Mouse (Mus musculus) layer of hippocampus, adult 2 months (tissue): Measurements from ENCODE around the gene Spc24. TPM values are rescaled to one million over a fixed set of nuclear protein-coding genes. Genes with fewer than 3 reads are reported as not detected.

ENCODE experiments used
- DNase-seq, 2 experiments: peaks; one replicate each; pipeline ENCODE4 v3.0.0; 2022; ENCODE audit warnings: low spot score in 2 of 2
- H3K27ac ChIP-seq: fragments of 200-600 bp; 2 replicates; pipeline ENCODE4 v1.8.1; 2022
- H3K4me3 ChIP-seq: fragments of 200-600 bp; 2 replicates; pipeline ENCODE4 v1.8.1; 2022; ENCODE audit warnings: mild to moderate bottlenecking
- CTCF ChIP-seq: fragments of 200-600 bp; conservative IDR thresholded peaks from 2 replicates; pipeline ENCODE4 v1.8.1; 2022; ENCODE audit warnings: antibody characterized with exemption, mild to moderate bottlenecking, moderate library complexity
- microRNA-seq, 2 experiments: library from miRNA; unstranded; fragments of <30 nt; microRNA quantifications; one replicate each; pipeline ENCODE4 v1.2.0; 2021
- total RNA-seq, 2 experiments: library from RNA; stranded (reverse); gene quantifications; 2 replicates each; pipeline ENCODE4 v1.2.3; 2021

Spc24 gene
- total RNA-seq, 2 experiments from 2014 or later: 2.2 to 2.9 TPM

DNA sequence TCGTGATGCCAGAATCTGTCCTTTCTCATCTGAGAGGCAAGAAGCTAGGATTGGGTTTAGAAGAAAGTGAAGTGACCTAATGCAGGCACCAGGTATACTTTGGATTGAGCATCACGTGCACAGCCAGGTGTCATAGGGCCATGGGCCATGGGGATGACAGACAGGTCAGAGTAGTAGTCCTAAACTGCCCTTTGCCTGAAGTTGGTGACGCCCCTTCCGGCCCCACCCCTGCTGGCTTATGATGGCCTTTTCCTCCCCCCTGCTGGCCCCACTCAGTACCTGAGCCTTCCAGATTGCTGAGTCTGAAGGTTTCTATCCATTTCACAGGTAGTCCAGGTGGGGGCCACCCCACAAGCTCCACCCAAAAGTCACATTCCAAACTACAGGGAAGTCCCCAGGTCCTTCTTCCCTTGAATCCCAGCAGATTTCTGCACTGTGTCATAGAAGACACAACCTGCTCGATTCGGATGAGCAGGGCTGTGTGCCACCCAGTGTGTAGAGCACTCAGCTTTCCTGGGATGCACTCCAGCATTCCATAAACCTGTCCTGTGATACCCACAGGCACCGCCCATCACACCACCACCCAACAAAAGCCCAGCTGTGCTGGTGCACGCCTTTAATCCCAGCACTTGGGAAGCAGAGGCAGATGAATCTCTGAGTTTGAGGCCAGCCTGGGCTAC, 53.4 kb downstream of the Spc24 start:
- H3K4me3 ChIP-seq: no peak overlapping the region
- no peak for DNase-seq
- TF ChIP-seq CTCF: no peak
- H3K27ac ChIP-seq: no peak overlapping the region

DNA sequence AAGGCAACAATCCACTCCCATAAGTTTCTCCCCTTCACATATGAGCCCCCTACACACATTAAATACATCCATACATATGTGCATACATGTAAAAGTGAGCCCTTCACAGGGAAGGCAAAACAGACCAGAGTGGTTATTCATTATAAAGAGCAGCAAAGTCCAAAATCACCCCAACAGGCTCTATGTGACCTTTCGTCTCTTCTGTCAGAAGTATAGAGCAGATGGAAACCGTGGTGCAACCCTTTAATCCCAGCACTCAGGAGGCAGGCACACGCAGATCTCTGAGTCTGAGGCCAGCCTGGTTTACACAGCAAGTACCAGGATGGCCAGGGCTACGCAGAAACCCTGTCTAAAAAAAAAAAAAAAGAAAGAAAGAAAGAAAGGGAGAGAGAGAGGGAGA, 54.0 kb downstream of the Spc24 start:
- H3K4me3 ChIP-seq: no peak overlapping the region
- DNase-seq: no peak
- TF ChIP-seq CTCF: no peak
- H3K27ac ChIP-seq: no peak overlapping the region

Small RNA genes lying within 50 kb of the gene (microRNA-seq; reads per million reads assigned to microRNA genes)
- gene Mir7083: 0.64 to 3.9 reads per million in 2 experiments

Other genes with a start within 250 kb of the Spc24 start
- under 1 TPM; 0.27 to 0.44 TPM for gene AB124611, start 234.1 kb downstream of the Spc24 start, total RNA-seq
- gene Carm1, start 213.4 kb downstream of the Spc24 start, total RNA-seq: 10 to 100 TPM; 75.9 to 85.6 TPM
- gene Timm29, start 167.6 kb downstream of the Spc24 start, total RNA-seq: 10 to 100 TPM; 58.3 to 62.0 TPM
- gene Yipf2, start 167.5 kb downstream of the Spc24 start, total RNA-seq: 10 to 100 TPM; 18.6 to 19.8 TPM
- gene Smarca4, start 144.1 kb downstream of the Spc24 start, total RNA-seq: 100 to 1,000 TPM; 114 to 115 TPM
- 10 to 100 TPM; 12.0 to 16.2 TPM for gene Ldlr, start 36.8 kb downstream of the Spc24 start, total RNA-seq
- gene Kank2, start 38.4 kb upstream of the Spc24 start, total RNA-seq: 1 to 10 TPM; 7.0 to 8.4 TPM
- gene Angptl8, start 75.2 kb upstream of the Spc24 start, total RNA-seq: not detected
- gene Dock6, start 92.3 kb upstream of the Spc24 start, total RNA-seq: 10 to 100 TPM; 12.2 to 13.6 TPM
- gene Rab3d, start 157.9 kb upstream of the Spc24 start, total RNA-seq: 10 to 100 TPM; 16.7 to 18.8 TPM
- 10 to 100 TPM; 18.9 to 21.4 TPM for gene Ccdc159, start 167.2 kb upstream of the Spc24 start, total RNA-seq
- gene Tmem205, start 167.3 kb upstream of the Spc24 start, total RNA-seq: 10 to 100 TPM; 44.4 to 45.9 TPM
- gene Plppr2, start 176.7 kb upstream of the Spc24 start, total RNA-seq: 100 to 1,000 TPM; 297 to 300 TPM
- 10 to 100 TPM; 14.8 to 15.9 TPM for gene Swsap1, start 195.5 kb upstream of the Spc24 start, total RNA-seq
- gene Epor, start 203.2 kb upstream of the Spc24 start, total RNA-seq: 1 to 10 TPM; 7.8 to 9.1 TPM
- 1 to 10 TPM; 2.9 to 3.8 TPM for gene Rgl3, start 229.1 kb upstream of the Spc24 start, total RNA-seq
- 1 to 10 TPM; 8.5 to 9.2 TPM for gene Ccdc151, start 242.3 kb upstream of the Spc24 start, total RNA-seq
- gene Prkcsh, start 242.5 kb upstream of the Spc24 start, total RNA-seq: 100 to 1,000 TPM; 106 to 111 TPM